Mouse (Mus musculus): ENCODE data around the gene Kidins220. TPM values are rescaled to one million over a fixed set of nuclear protein-coding genes. Genes with fewer than 3 reads are reported as not detected.

Kidins220 gene
- total RNA-seq, 2 experiments from 2014 or later, result 42.5 to 45.2 TPM

DNA sequence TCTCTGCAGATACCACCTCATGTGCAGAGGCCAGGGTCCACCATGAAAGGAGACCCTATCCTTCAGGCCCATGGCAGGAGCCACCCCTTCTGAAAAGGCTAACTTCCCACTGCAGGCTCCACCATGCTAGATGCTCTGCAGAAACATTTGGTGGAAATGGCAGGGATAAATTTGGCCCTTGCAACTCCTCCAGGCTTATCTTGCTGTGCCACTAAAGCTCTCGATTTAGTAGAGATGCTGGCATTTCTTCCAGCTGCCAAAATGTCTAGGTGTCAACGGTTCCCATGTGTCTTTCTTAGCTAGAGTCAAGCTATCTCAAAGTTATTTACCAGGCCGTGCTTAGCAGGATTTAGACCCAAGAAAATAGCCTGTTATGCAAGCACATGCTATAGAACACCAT, 99.6 kb downstream of the Kidins220 start:
- no peak for ATAC-seq (replicated peaks; ENCODE audit: low FRiP score, low TSS enrichment, poor library complexity, severe bottlenecking)

DNA sequence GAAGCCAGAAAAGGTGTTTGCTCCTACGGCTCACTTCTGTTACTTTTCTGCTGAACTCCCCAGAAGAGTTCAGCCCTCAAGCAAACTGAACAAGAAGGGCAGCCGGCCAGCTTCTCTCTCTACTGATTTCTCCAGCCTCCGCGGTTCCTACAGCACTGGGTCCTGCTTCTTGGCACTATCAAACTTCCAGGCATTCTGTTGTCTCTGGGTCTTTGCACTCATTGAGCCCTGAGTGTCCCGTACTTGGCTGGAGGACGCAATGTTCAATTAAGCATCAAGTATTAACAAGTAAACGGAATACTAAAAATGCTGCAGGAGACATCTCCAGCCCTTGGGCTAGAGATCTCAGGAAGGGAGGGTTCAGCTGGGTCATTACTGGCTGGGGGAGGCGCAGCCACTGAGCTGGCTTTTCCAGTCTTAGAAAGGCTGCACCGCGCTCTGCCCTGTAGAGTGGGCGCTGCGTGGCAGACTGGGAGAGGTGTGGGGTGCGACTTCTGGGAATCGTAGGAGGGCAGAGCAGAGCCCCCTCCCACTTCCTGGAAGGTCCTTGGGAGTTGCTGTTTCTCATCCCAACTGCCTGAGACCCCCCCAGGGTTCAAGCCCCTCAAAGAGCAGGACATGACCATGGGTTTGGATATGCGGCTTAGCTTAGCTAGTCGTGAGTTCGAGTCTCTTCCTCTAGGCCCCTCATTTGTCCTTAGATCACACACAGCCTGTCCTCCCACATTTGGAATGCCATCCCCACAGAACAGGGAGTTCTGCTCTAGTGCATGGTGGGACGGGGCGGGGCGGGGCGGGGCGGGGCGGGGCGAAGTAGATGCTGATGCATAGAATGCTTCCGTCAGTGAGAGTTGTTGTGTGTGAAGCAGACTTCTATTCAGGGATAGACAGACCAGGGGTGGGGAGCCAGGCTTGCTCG, 108.8 kb downstream of the Kidins220 start:
- no peak for ATAC-seq (replicated peaks; ENCODE audit: low FRiP score, low TSS enrichment, poor library complexity, severe bottlenecking)

DNA sequence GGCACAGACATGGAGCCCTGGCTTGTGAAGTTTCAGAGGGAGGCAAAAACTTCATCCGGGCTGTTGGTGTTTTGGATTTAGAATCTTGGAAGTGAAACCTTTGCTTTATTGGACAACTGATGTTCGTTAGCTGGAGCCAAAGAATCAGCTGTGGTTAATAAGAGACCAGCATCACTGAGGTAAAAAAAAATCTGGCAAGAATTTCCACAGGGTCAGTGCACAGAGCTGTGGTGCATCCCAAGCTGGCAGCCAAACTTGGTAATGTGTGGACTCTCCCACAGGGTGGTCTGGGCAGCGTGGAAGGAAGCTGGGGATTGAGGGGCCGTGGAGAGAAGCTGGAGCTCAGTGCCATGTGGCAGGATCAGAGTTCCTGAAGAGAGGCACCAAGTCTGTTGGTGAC, 112.2 kb downstream of the Kidins220 start:
- no peak for ATAC-seq (replicated peaks; ENCODE audit: low FRiP score, low TSS enrichment, poor library complexity, severe bottlenecking)

DNA sequence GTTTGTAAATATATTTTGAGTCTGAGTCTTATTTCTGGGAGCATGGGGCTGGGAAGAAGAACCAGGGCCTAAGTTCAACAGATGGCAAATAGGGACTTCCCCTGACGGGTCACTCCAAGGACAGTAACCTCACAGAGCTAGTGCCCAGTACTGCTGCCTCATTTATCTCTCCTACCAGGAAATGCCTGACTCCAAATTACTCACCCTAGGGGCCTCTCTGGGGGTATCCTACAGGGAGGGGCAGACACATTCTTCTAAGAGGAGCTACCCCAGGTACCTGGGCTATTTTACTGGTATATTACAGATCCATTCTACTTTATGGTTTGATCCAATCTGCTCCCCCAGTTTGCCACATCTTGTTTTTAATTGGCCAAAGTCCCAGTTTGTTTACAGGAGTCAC, 114.7 kb downstream of the Kidins220 start:
- ATAC-seq (replicated peaks; ENCODE audit: low FRiP score, low TSS enrichment, poor library complexity, severe bottlenecking), result no peak

DNA sequence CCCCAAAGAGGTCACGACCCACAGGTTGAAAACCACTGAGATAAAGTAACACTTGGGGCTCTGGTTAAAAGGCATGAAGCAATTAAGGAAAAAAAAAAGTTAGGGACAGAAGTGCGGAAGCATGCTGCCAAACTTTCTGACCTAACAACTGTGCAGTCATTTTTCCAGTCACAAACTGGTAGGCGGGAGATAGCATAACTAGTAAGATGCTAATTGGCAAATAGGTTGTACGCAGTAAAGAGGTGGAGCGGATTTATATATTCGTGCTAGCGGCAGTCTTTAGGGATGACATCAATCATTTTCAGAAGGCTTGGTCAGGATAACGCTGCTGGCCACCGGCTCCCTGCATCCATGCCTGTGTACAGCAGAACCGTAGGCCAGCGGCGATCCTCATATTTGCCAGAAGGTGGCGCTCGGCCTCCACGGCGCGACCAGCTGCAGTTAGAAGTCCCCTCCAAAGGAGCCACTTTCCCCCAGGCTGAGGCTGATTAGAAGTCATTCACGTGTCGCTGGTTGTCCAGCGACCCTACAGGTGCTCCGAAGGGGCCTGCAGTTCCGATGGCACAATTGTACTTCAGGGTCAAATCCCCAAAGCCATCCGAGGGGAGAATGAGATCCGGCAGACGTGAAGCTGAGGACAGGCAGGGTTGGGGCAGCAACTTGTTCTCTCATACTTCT, 117.4 kb downstream of the Kidins220 start:
- ATAC-seq (replicated peaks; ENCODE audit: low FRiP score, low TSS enrichment, poor library complexity, severe bottlenecking), result peak; percentile 58

DNA sequence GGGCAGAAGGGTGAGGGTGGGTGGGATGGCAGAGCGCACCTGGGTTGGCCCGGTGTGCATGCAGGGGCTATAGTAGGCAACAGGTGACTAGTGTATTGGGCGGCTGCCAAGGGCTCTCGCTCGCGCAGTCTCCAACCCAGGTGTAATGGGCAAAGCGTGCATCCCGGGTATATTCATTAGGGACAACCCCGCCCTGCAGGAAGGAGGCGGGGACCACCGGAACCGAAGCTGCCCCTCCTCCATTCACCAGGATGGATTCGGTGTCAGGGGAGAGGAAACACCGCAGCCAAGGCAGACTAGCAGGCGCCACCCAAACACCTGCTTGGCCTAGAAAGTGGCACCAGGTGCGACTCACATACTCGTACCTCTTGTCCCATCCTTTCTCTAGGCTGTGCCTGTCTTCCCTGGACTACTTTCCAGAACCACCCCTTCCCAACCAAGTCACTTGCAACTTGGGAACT, 118.1 kb downstream of the Kidins220 start:
- ATAC-seq (replicated peaks; ENCODE audit: low FRiP score, low TSS enrichment, poor library complexity, severe bottlenecking), result no peak

DNA sequence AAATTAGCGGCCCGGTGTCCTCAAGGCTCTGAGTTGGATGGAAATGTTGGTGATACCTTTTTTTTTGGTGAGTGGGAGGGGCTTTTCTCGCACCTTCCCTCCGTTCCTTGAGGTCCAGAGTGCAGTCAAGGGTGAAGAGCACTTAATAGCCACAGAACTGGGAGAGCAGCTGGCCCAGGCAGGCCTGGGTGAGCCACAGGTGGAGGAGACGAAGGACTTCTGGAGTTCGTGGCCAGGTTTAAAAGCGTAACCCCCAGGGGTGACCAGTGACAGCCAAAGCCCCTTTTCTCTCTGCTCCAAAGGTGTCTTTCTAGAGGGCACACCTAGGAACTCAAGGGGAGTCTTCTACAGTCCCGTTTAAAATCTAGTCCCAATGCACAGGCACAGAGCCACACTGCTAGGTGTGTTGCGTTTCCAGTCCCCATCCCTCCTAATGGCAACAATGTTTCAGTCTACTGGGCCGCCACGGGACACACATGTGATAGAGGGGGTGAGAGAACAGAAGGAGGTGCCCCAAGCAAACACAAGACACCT, 118.6 kb downstream of the Kidins220 start:
- ATAC-seq (replicated peaks; ENCODE audit: low FRiP score, low TSS enrichment, poor library complexity, severe bottlenecking), result no peak

DNA sequence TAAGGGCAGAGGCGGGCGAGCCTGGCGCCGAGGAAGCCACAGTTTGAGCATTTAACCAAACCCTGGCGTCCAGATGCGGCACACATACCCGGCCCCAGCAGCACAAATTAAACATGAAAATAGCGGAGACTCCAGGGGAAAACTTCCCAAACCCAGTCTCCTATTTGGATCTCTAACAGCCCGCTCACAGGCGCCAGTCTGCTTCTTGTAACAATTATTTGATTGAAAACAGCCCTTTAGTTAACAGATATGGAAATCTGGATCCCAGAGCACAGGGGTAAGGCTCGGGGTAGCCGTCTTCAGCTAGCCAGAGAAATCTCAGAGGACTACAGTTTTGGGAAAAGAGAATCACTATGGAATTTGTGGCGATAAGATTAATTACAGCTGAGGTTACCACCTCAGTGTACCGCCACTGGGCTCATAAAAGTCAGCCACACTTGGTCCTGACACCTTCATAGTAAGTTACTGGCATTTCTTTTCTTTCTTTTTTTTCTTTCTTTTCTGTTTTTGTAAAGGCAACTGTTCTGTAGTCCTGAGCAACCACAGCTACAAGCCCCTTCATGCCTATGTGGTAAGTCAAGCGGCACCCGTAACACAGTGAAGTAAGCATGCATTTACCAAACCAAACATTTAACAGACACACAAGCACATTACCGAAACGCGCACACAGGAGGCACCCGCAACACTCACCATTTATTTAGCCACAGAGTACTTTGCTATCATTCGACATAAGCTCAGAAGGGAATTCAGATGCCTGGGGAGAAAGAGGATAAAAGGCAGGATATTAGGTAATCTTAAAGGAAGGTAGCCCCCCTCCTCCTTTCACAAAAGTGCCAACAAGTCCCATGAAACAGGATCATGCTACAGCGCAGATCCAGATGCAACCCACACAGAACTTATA, 120.1 kb downstream of the Kidins220 start:
- no peak for ATAC-seq (replicated peaks; ENCODE audit: low FRiP score, low TSS enrichment, poor library complexity, severe bottlenecking)

DNA sequence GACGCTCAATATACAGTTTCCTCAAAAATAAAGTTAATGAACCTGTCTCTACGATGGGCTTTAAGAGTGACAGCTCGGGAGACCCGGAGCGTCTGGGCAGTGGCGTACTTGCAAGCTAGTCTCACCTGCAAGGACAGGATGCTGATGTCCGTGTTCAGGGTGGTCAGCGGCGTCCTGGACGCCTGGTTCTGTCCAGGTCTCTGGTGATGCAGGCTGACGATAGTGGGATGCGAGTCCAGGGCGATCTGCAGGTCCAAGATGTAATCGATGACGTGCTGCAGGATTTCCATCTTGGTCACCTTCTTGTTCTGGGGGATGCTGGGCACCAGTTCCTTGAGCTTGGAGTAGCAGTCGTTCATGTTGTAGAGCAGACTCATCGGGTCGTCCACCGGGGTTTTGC, 120.8 kb downstream of the Kidins220 start:
- ATAC-seq (replicated peaks; ENCODE audit: low FRiP score, low TSS enrichment, poor library complexity, severe bottlenecking), result 0 out of 2 replicates have a peak, but pooled peaks have one; percentile 1

DNA sequence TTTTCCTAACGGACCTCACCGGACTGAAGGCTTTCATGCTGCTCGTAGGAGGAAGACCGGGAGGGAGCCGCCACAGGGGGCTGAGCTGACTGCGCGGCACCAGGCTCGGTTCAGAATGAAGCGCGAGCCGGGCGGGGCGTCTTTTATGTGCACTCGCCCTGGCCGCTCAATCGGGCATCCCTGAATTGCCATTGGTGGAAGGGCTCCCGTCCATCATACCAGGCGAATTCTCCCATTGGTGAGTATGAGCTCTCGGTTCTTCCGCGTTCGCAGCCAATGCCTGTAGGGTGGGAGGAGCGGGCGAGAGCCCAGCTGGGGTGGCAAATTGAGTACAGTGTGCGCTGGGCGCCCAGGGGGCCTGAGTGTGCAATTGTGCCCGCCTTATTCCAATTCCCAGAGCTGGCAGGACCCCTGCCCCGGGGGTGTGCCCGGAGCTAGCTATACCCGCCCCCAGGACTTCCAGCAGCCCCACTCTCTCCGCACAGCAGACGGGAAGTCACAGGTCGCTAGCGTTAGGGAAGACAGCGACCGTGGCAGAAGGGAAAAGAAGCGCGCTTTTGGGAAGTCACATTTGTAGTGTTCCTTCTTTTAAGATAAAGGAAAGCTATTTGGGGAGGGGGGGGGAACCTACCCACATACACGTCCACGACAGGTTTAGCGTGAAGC, 121.4 kb downstream of the Kidins220 start:
- ATAC-seq (replicated peaks; ENCODE audit: low FRiP score, low TSS enrichment, poor library complexity, severe bottlenecking), result peak; percentile 95

DNA sequence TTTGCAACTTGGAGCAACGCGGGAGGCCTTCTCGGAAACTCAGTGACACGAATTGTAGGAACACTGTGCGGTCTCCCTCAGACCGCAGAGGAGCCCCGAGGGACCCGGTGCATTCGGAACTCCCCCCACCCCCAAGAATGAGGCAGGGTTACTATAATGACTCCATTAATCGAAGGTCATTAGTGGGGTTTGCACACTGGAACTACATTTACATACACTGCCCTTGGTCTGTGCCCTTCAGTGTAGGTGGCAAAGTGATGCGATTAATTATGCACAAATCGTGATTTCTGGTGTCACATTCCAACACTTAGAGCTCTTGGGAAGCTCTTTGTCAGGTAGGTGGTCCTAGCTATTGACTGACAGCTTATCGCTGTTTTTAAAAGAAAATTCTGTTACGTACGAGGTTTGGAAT, 121.9 kb downstream of the Kidins220 start:
- ATAC-seq (replicated peaks; ENCODE audit: low FRiP score, low TSS enrichment, poor library complexity, severe bottlenecking), result no peak

DNA sequence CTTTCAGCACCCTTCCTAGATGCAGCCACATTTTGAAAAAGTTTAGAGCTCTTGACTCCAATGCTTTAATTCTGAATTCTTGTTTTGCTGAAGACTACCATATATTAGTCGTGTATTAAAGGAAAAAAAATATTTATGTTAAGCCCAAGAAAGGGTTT, 122.2 kb downstream of the Kidins220 start, which contains the start of gene Id2:
Gene Id2 (minus strand): TSS at position 89 of the 158 bp plus-strand sequence.
- no peak for ATAC-seq (replicated peaks; ENCODE audit: low FRiP score, low TSS enrichment, poor library complexity, severe bottlenecking)

DNA sequence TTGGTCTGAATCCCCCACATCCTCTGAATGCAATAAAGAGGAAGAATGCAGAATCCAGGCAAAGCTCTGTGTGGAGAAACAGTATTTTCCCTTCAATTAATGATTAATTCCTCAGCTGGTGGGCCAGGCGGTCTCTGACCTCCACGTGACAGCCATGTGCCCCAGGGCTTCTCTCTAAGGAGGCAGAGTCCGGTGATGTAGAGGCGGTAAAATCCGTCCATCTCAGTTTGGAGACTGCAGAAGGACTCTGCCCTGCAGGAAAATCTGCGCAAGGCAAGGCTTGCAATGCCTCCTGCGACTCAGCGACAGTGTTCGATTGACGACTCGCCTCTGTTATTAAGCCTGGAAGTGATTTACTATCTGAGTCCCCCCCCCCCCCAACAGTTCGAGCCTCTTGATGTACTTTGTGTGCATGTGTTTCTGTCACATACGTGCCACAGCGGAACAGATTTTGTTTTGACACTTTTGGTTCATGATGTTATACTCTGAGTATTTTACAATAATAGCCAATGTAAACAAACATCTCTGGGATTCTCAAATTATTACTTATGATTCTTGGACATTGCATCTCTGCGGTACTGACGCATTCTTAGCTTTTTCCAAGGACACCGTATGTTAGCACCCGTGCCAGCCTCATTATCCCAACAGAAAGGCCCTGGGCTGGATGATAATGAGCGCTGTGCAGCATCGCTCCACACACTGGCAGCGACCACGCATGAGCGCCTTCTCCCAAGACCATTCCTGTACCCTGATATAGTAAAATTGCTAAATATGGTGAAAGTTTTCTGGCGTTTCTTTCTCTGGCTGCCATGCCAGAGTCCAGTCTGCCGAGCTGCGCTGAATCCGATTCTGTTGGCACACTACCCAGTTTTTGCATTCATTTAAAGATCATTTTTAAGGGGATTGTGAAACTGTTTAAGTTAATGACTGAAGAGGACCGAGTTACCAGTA, 122.8 kb downstream of the Kidins220 start:
- no peak for ATAC-seq (replicated peaks; ENCODE audit: low FRiP score, low TSS enrichment, poor library complexity, severe bottlenecking)

DNA sequence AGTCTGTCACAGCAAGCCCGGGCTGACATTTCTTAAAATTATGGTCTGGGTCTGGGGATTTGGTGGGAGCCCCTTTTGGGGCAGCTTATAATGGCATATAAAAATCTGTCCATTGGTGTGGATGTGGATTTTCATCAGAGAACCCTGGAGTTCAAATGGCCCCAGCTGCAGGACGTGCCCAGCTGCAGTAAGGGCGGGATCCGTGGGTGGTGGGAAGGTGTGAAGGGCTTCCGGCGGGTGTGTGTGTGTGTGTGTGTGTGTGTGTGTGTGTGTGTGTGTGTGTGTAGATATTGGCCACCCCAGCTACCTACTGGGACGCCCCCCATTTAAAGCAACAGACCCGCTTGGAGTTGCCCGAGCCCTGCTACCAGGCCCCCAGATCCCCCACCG, 123.4 kb downstream of the Kidins220 start:
- ATAC-seq (replicated peaks; ENCODE audit: low FRiP score, low TSS enrichment, poor library complexity, severe bottlenecking), result no peak

DNA sequence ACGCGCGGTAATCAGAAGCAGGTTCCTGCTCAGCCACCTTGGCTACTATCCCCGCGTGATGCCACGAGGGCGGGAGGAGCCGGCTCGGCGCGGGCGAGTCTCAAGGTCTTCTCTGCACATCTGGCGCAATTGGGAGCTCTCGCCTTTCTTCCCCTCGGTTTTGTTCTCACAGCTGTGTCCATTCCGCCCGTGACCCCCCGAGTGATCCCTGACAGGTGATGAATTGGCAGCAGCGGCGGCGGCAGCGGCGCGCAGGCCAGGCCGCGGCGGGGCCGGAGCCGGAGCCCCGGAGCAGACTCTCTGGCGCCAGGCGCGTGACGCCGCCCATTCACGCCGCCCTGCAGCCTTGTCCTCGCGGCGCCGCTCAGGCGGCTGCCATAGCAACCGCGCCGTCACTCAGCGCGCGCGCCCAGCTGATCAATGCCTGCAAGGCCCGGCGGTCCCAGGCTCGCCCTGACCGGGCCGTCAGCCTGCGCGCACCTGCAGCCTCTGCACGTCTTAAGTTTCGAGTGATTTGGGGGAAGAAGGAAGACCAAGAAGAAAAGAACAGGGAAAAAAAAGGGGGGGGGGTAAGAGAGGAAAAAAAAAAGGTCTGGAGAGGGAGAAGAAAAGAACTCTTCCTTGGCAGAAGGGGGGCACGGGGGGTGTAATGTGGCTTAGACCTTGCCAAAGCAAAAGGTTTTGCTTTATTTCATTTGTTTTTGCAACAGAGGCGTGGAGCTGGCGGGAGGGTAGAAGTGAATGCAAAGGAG, 124.0 kb downstream of the Kidins220 start:
- peak; percentile 46 for ATAC-seq (replicated peaks; ENCODE audit: low FRiP score, low TSS enrichment, poor library complexity, severe bottlenecking)

DNA sequence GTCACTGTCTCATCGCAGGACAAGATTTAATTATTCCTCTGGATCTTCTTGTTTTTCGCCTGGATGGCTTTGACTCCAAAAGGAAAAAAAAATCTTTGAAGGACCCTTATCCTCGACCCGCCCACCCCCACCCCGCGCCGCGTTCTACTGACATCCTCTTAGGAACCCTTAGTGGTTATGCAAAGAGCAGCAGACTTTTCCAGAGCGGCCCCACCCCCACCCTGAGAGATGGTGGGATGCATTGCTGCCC, 124.5 kb downstream of the Kidins220 start:
- no peak for ATAC-seq (replicated peaks; ENCODE audit: low FRiP score, low TSS enrichment, poor library complexity, severe bottlenecking)

DNA sequence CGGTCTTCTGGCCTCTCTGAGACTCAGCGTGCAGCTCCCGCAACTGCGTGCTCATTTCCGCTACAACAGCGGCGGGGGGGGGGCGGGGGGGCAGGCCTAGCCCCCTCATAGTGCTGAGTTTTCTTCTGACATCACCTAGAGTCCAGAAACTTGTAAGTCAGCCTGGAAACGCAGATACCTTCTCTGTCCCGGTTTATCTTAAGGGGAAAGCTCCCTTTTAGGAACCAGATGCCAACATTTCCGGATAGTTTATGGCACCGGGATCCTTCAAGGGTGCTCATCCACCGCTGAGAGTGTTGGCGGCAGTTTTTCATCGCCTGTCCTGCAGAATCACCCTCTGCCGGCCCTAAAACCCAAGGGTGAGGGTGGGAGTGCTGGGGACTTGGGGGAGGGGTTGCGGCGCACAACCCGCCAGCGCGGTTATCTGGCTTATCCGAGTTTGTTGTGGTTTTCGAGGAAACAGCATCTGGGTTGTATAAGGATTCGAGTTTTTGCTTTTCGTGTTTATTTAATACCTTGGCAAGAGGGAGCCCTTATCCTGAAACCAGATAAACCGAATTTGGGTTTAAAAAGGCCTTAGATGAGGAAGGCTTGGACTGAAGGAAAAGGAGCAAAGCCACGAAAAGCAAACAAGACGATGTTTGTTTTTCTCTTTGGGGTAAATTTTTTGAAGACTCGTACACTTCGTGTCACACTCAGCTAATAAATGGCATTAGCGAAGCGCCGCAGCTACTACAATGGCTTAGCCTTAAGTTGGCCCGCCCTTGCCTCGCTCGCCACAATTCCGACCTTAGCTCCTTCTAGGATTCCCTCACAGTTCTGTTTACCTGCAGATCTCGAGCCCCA, 125.1 kb downstream of the Kidins220 start:
- ATAC-seq (replicated peaks; ENCODE audit: low FRiP score, low TSS enrichment, poor library complexity, severe bottlenecking), result no peak

All from megakaryocyte-erythroid progenitor cell, adult 5-6 weeks (primary cell).